Mouse (Mus musculus): ENCODE results near the gene Tchp. TPM values are rescaled to one million over a fixed set of nuclear protein-coding genes. Genes with fewer than 3 reads are reported as not detected.

Gene Tchp
- polyA plus RNA-seq, 1 experiment from 2014 or later: 12.0 TPM

DNA sequence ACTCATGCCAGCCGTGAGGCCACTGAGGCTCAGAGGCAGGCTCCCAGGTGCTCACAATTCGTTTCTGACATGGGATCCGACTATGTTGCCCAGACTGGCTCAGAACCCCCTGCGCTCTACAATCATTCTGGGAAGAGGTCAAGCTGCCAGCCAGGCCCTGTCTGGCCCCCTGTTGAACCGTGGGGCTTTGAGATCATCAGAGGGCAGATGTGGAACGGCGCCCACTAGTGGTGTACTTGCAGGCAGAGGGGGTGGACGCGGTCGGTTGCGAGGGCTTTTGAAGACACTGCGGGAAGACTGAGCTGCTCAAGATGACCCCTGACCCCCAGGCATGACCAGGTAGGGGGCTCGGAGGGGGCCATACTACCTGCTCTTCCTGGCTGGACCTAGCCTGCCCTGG lies 34.4 kb upstream of the Tchp start:
- no peaks in the 10 kb centered on the region for H3K36me3 ChIP-seq (replicated peaks; ENCODE audit: control insufficient read depth, insufficient read depth, low read depth, low read length)
- 87% methylated on average over 13 of the region's 13 CpGs for WGBS
- H3K4me2 ChIP-seq (ENCODE audit: low read depth, low read length): no peak overlapping the region
- no peaks in the 10 kb centered on the region for H3K9me3 ChIP-seq (replicated peaks; ENCODE audit: control insufficient read depth, low read length)
- no peak overlapping the region for H3K9ac ChIP-seq (replicated peaks; ENCODE audit: low read length)
- no peak overlapping the region for H3K4me3 ChIP-seq (ENCODE audit: low read depth, low read length)
- H3K4me1 ChIP-seq (ENCODE audit: control insufficient read depth, insufficient read depth, low read length): no peaks in the 10 kb centered on the region
- no peak for DNase-seq (ENCODE audit: low spot score)
- ATAC-seq (replicated peaks; ENCODE audit: insufficient number of reproducible peaks, low FRiP score, low TSS enrichment, low read depth): no peak
- no peaks in the 10 kb centered on the region for H3K27me3 ChIP-seq (ENCODE audit: control insufficient read depth, insufficient read depth, low read length)
- no peak overlapping the region for H3K27ac ChIP-seq (replicated peaks; ENCODE audit: low read depth, low read length)

DNA sequence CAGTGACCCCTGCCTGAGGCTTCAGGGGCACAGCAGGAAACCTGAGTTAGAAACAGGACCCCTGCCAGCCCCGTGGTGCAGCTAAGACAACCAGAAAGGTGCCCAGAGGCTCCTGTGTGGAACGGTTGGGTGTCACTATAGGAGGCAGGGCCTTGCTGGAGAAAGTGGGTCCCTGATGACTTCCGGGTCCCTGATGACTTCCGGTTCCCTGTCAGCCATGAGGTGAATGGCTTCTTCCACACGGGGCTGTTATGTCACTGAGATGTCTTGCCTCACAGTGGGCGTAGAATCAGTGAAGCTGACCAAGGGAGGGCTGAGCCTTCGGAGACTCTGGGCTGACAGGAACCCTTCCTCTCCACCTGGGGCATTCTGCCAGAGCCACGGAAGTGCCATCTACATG lies 33.0 kb upstream of the Tchp start:
- DNase-seq (ENCODE audit: low spot score): no peak

DNA sequence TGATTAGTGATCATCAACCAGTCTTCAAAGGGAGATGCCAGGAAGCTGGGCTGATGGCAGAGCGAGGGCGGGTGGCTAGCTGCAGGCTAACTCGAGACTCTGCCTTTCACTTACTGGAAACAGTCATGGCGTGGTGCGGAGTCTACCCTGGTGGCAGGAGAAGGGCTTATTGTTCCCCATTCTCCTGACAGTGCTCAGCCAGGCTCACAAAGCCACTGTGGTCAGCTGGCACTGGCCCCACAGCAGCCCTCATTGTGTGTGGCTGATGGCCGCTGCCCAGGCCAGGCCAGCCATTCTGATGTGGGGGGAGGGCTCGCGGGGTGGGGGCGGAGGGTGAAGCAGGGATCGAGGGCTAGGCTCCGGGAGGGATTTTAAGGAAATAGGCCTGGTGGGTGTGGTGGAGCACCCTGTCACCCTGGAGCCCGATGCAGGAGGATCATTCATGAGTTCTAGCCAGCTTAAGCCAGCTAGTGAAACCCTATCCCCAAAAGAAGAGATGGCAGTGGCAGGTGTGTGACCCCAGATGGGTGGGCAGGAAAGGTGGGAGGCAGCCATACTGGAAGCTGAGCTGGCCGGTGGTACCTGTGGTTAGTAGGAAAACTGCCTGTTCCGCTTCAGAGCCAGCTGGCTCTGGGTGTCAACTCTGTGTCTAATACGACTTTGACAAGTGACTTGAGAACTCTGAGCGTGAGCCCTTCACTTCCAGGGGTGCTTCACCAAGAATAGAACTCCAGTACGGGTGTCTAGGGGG lies 27.5 kb upstream of the Tchp start:
- 60% methylated on average over 17 of the region's 17 CpGs for WGBS
- no peak overlapping the region for H3K4me3 ChIP-seq (ENCODE audit: low read depth, low read length)
- H3K27me3 ChIP-seq (ENCODE audit: control insufficient read depth, insufficient read depth, low read length): no peaks in the 10 kb centered on the region
- no peak overlapping the region for H3K9ac ChIP-seq (replicated peaks; ENCODE audit: low read length)
- no peaks in the 10 kb centered on the region for H3K36me3 ChIP-seq (replicated peaks; ENCODE audit: control insufficient read depth, insufficient read depth, low read depth, low read length)
- no peak overlapping the region for H3K27ac ChIP-seq (replicated peaks; ENCODE audit: low read depth, low read length)
- no peak for ATAC-seq (replicated peaks; ENCODE audit: insufficient number of reproducible peaks, low FRiP score, low TSS enrichment, low read depth)
- no peak overlapping the region for H3K4me2 ChIP-seq (ENCODE audit: low read depth, low read length)
- DNase-seq (ENCODE audit: low spot score): no peak
- H3K9me3 ChIP-seq (replicated peaks; ENCODE audit: control insufficient read depth, low read length): no peaks in the 10 kb centered on the region
- no peaks in the 10 kb centered on the region; the same call in 1 of the 2 replicates for H3K4me1 ChIP-seq (ENCODE audit: control insufficient read depth, insufficient read depth, low read length)

More for the DNA sequence above, 33.0 kb upstream of the Tchp start:
- H3K4me2 ChIP-seq (ENCODE audit: low read depth, low read length): no peak overlapping the region
- H3K36me3 ChIP-seq (replicated peaks; ENCODE audit: control insufficient read depth, insufficient read depth, low read depth, low read length): no peaks in the 10 kb centered on the region
- H3K9me3 ChIP-seq (replicated peaks; ENCODE audit: control insufficient read depth, low read length): no peaks in the 10 kb centered on the region
- no peaks in the 10 kb centered on the region for H3K4me1 ChIP-seq (ENCODE audit: control insufficient read depth, insufficient read depth, low read length)
- no peak overlapping the region for H3K4me3 ChIP-seq (ENCODE audit: low read depth, low read length)
- no peaks in the 10 kb centered on the region for H3K27me3 ChIP-seq (ENCODE audit: control insufficient read depth, insufficient read depth, low read length)
- ATAC-seq (replicated peaks; ENCODE audit: insufficient number of reproducible peaks, low FRiP score, low TSS enrichment, low read depth): no peak
- no peak overlapping the region for H3K9ac ChIP-seq (replicated peaks; ENCODE audit: low read length)
- H3K27ac ChIP-seq (replicated peaks; ENCODE audit: low read depth, low read length): no peak overlapping the region
- 80% methylated on average over 8 of the region's 8 CpGs for WGBS

DNA sequence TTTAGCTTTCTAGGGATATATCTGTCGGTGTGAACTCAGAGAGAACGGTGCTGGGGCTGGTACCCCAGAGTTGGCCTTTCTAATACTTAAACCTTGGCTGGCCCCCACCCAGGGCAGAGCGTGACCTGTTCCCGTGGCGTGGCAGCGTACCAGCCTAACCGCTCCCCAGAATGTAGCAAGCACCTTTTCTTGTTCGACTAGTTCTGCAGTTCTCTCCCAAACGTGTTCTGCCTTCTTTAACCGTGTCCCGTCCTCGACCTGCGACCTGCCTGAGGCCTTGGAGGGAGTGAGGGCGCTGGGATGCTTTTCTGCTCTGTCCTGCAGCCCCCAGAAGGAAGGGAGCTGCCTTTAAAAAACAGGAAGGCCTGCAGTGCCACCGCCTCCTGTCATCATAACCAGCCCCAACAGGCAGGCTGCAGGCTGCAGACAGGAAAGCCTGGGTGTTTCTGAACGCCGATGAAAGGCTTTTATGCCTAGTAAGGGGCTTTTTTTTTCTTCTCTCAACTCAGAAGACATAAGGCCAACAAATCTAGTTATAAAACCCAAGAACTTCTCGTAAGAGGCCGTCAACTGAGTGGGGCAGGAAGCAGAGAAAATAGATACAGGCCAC lies 26.8 kb upstream of the Tchp start:
- H3K4me3 ChIP-seq (ENCODE audit: low read depth, low read length): no peak overlapping the region
- H3K4me1 ChIP-seq (ENCODE audit: control insufficient read depth, insufficient read depth, low read length): no peaks in the 10 kb centered on the region; the same call in 1 of the 2 replicates
- no peak overlapping the region for H3K9ac ChIP-seq (replicated peaks; ENCODE audit: low read length)
- H3K9me3 ChIP-seq (replicated peaks; ENCODE audit: control insufficient read depth, low read length): no peaks in the 10 kb centered on the region
- WGBS: 65% methylated on average over 19 of the region's 19 CpGs
- H3K27ac ChIP-seq (replicated peaks; ENCODE audit: low read depth, low read length): no peak overlapping the region
- ATAC-seq (replicated peaks; ENCODE audit: insufficient number of reproducible peaks, low FRiP score, low TSS enrichment, low read depth) (no peak), DNase-seq (ENCODE audit: low spot score) (no peak)
- no peaks in the 10 kb centered on the region for H3K27me3 ChIP-seq (ENCODE audit: control insufficient read depth, insufficient read depth, low read length)
- H3K4me2 ChIP-seq (ENCODE audit: low read depth, low read length): no peak overlapping the region
- H3K36me3 ChIP-seq (replicated peaks; ENCODE audit: control insufficient read depth, insufficient read depth, low read depth, low read length): no peaks in the 10 kb centered on the region

DNA sequence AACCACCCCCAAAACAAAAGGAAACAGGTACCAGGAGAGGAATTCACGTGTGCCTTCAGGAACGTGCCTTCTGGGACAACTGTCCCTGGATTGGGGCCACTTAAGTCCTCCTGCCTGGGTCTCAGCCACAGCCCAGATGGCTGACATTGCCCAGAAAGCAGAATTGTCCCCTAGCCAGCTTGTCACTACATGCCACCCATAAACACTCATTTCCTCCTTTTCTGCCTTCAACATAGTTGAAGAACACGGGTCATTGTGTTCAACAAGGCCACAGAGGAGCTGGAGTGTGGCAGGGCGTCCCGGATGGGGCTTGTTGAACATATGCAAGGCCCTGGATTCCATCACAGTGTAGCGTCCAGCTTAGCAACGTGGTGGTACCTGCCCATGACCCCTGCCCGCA lies 25.8 kb upstream of the Tchp start:
- no peaks in the 10 kb centered on the region for H3K36me3 ChIP-seq (replicated peaks; ENCODE audit: control insufficient read depth, insufficient read depth, low read depth, low read length)
- no peaks in the 10 kb centered on the region for H3K9me3 ChIP-seq (replicated peaks; ENCODE audit: control insufficient read depth, low read length)
- H3K4me2 ChIP-seq (ENCODE audit: low read depth, low read length): no peak overlapping the region
- 71% methylated on average over 8 of the region's 8 CpGs for WGBS
- no peak for ATAC-seq (replicated peaks; ENCODE audit: insufficient number of reproducible peaks, low FRiP score, low TSS enrichment, low read depth)
- H3K4me1 ChIP-seq (ENCODE audit: control insufficient read depth, insufficient read depth, low read length): no peaks in the 10 kb centered on the region; the same call in 1 of the 2 replicates
- no peak overlapping the region for H3K4me3 ChIP-seq (ENCODE audit: low read depth, low read length)
- no peaks in the 10 kb centered on the region for H3K27me3 ChIP-seq (ENCODE audit: control insufficient read depth, insufficient read depth, low read length)
- H3K27ac ChIP-seq (replicated peaks; ENCODE audit: low read depth, low read length): no peak overlapping the region
- H3K9ac ChIP-seq (replicated peaks; ENCODE audit: low read length): no peak overlapping the region
- DNase-seq (ENCODE audit: low spot score): no peak

DNA sequence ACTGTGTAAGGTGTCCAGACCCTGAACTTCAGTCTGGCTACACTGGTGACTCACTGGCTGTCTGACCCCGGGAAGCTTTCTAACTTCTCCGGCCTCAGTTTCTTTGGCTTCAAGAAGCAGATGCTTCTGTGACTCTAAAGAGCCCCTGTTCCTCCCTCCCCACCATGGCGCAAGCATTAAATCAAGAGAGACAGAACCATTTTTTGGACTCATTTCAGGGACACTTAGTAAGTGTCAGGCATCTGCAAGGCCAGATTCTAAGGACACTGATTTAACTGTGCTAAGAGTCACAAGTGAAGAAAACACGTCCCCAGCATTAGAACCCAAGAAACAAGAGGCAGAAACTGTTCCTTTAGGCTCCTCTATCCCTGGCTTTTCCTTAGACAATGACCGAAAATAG lies 21.6 kb upstream of the Tchp start:
- no peaks in the 10 kb centered on the region for H3K9me3 ChIP-seq (replicated peaks; ENCODE audit: control insufficient read depth, low read length)
- WGBS: 92% methylated on average over 5 of the region's 5 CpGs
- H3K27me3 ChIP-seq (ENCODE audit: control insufficient read depth, insufficient read depth, low read length): no peaks in the 10 kb centered on the region
- no peaks in the 10 kb centered on the region for H3K36me3 ChIP-seq (replicated peaks; ENCODE audit: control insufficient read depth, insufficient read depth, low read depth, low read length)
- H3K4me2 ChIP-seq (ENCODE audit: low read depth, low read length): no peak overlapping the region
- no peak overlapping the region for H3K4me3 ChIP-seq (ENCODE audit: low read depth, low read length)
- DNase-seq (ENCODE audit: low spot score): no peak
- H3K27ac ChIP-seq (replicated peaks; ENCODE audit: low read depth, low read length): no peak overlapping the region
- peaks cover 3% of the 10 kb centered on the region for H3K4me1 ChIP-seq (ENCODE audit: control insufficient read depth, insufficient read depth, low read length)
- ATAC-seq (replicated peaks; ENCODE audit: insufficient number of reproducible peaks, low FRiP score, low TSS enrichment, low read depth): no peak
- H3K9ac ChIP-seq (replicated peaks; ENCODE audit: low read length): no peak overlapping the region

DNA sequence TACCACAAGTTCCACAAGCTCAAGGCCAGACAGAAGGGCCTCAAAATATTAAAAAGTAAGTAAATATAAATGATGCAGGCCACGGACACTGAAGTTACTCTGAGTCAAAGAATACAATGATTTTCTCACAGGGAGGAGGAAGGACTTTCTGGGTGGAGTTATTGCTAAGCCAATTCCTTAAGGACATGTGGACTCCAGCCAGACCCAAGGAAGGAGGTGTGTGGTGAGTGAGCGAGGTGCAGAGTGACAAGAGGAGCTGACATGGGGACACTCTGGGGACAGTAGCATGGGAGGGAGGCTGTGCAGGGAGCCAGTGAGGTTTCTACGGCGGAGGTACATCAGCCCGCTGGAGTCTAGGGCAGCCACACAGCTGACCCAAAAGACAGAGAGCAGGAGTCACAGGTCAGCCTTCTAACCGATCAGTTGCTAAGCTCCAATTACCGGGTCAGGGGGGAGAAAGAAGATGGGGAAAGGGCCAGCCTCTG lies 20.8 kb upstream of the Tchp start:
- DNase-seq (ENCODE audit: low spot score): no peak
- no peak overlapping the region for H3K4me3 ChIP-seq (ENCODE audit: low read depth, low read length)
- H3K4me2 ChIP-seq (ENCODE audit: low read depth, low read length): no peak overlapping the region
- no peak overlapping the region for H3K27ac ChIP-seq (replicated peaks; ENCODE audit: low read depth, low read length)
- H3K9ac ChIP-seq (replicated peaks; ENCODE audit: low read length): no peak overlapping the region
- no peaks in the 10 kb centered on the region for H3K36me3 ChIP-seq (replicated peaks; ENCODE audit: control insufficient read depth, insufficient read depth, low read depth, low read length)
- no peaks in the 10 kb centered on the region for H3K9me3 ChIP-seq (replicated peaks; ENCODE audit: control insufficient read depth, low read length)
- no peak for ATAC-seq (replicated peaks; ENCODE audit: insufficient number of reproducible peaks, low FRiP score, low TSS enrichment, low read depth)
- H3K4me1 ChIP-seq (ENCODE audit: control insufficient read depth, insufficient read depth, low read length): peaks cover 3% of the 10 kb centered on the region
- WGBS: 42% methylated on average over 7 of the region's 7 CpGs
- H3K27me3 ChIP-seq (ENCODE audit: control insufficient read depth, insufficient read depth, low read length): no peaks in the 10 kb centered on the region

DNA sequence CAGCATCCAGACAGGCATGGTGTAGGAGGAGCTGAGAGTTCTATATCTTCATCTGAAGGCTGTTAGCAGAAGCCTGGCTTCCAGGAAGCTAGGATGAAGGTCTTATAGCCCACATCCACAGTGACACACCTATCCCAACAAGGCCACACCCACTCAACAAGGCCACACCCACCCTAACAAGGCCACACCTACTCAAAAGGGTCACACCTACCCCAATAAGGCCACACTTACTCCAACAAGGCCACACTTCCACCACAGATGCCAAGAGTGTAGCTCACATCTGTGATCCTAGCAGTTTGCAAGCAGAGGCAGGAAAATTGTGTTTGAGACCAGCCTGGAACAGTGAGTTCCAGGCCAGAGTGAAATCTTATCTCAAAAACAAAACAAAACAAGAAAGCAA lies 19.7 kb upstream of the Tchp start:
- H3K36me3 ChIP-seq (replicated peaks; ENCODE audit: control insufficient read depth, insufficient read depth, low read depth, low read length): no peaks in the 10 kb centered on the region
- no peak overlapping the region for H3K4me2 ChIP-seq (ENCODE audit: low read depth, low read length)
- H3K9me3 ChIP-seq (replicated peaks; ENCODE audit: control insufficient read depth, low read length): no peaks in the 10 kb centered on the region
- ATAC-seq (replicated peaks; ENCODE audit: insufficient number of reproducible peaks, low FRiP score, low TSS enrichment, low read depth) (no peak), DNase-seq (ENCODE audit: low spot score) (no peak)
- H3K9ac ChIP-seq (replicated peaks; ENCODE audit: low read length): no peak overlapping the region
- no peaks in the 10 kb centered on the region for H3K27me3 ChIP-seq (ENCODE audit: control insufficient read depth, insufficient read depth, low read length)
- H3K27ac ChIP-seq (replicated peaks; ENCODE audit: low read depth, low read length): no peak overlapping the region
- H3K4me3 ChIP-seq (ENCODE audit: low read depth, low read length): no peak overlapping the region
- peaks cover 3% of the 10 kb centered on the region for H3K4me1 ChIP-seq (ENCODE audit: control insufficient read depth, insufficient read depth, low read length)
